Mouse (Mus musculus) liver, embryonic 13.5 days (tissue): ENCODE measurements around the gene Bcl2a1d. TPM values are rescaled to one million over a fixed set of nuclear protein-coding genes. Genes with fewer than 3 reads are reported as not detected.
"Not testable (repeated sequence)": the region's sequence is repeated elsewhere in the genome, so short reads cannot be mapped to it uniquely, and the experiment has no call there.

Experiments
- ATAC-seq: fragments of 200-750 bp; cut with Nextera tagmentation; 2 replicates; pipeline ENCODE4 v1.8.0; 2017; ENCODE audit warnings: low read depth, mild to moderate bottlenecking, moderate number of reproducible peaks, moderate library complexity
- DNase-seq: peaks from one replicate; pipeline ENCODE4 v3.0.0; 2022
- H3K27ac ChIP-seq: fragments of 300-500 bp; sonication (generic); 2 replicates; pipeline ENCODE4 v1.5.1; 2015; ENCODE audit warnings: moderate library complexity, mild to moderate bottlenecking, inconsistent platforms
- H3K27me3 ChIP-seq: fragments of 300-500 bp; sonication (generic); 2 replicates; pipeline ENCODE4 v1.6.1; 2015; ENCODE audit warnings: mild to moderate bottlenecking, inconsistent platforms
- H3K36me3 ChIP-seq: fragments of 300-500 bp; sonication (generic); 2 replicates; pipeline ENCODE4 v1.6.1; 2015; ENCODE audit warnings: mild to moderate bottlenecking, inconsistent platforms
- H3K4me1 ChIP-seq: fragments of 300-500 bp; sonication (generic); replicated peaks from 2 replicates; pipeline ENCODE4 v1.6.1; 2015; ENCODE audit warnings: inconsistent platforms
- H3K4me2 ChIP-seq: fragments of 300-500 bp; sonication (generic); 2 replicates; pipeline ENCODE4 v1.6.1; 2015; ENCODE audit warnings: inconsistent platforms, mild to moderate bottlenecking, moderate library complexity
- H3K4me3 ChIP-seq: fragments of 300-500 bp; sonication (generic); replicated peaks from 2 replicates; pipeline ENCODE4 v1.5.1; 2015; ENCODE audit warnings: mild to moderate bottlenecking, inconsistent platforms
- H3K9ac ChIP-seq: fragments of 300-500 bp; sonication (generic); 2 replicates; pipeline ENCODE4 v1.6.1; 2015; ENCODE audit warnings: mild to moderate bottlenecking, inconsistent platforms
- H3K9me3 ChIP-seq: fragments of 300-500 bp; sonication (generic); replicated peaks from 2 replicates; pipeline ENCODE4 v1.6.1; 2016; ENCODE audit warnings: inconsistent platforms
- WGBS: fragments of 180-500 bp; shearing (Covaris S2); methylation state at CpG from one replicate; pipeline ENCODE4 v1.1.7; 2015; ENCODE audit not compliant: insufficient replicate concordance; 5-methylcytosine and 5-hydroxymethylcytosine counted together
- polyA plus RNA-seq: library from polyadenylated mRNA; unstranded; fragments of >200 nt; fragmentation: Nextera tagmentation; extraction: Ambion mirVana; gene quantifications from 2 replicates; pipeline ENCODE4 v1.2.1, GENCODE M21; 2015

Bcl2a1d gene
- polyA plus RNA-seq, result 0.18 and 0.20 TPM in 2 replicates

GRCm38 (mm10) chr9:88731728-88732127 is at the start of gene Bcl2a1d:
TSS of gene Bcl2a1d (minus strand) at chr9:88731914.
- H3K4me1 ChIP-seq, H3K36me3 ChIP-seq, H3K27ac ChIP-seq, H3K4me2 ChIP-seq, ATAC-seq, H3K4me3 ChIP-seq, H3K9ac ChIP-seq, DNase-seq, H3K9me3 ChIP-seq, H3K27me3 ChIP-seq: not testable (repeated sequence)
- 32% methylated on average over 5 of the region's 5 CpGs for WGBS

GRCm38 (mm10) chr9:88770239-88770638 is 38.5 kb upstream of the Bcl2a1d start:
- not testable (repeated sequence) for ATAC-seq, H3K9me3 ChIP-seq, H3K27me3 ChIP-seq, H3K4me2 ChIP-seq, H3K4me3 ChIP-seq, H3K27ac ChIP-seq, DNase-seq, H3K9ac ChIP-seq, H3K36me3 ChIP-seq, H3K4me1 ChIP-seq
- 75% methylated on average over 3 of the region's 6 CpGs for WGBS

GRCm38 (mm10) chr9:88769470-88769869 is 37.8 kb upstream of the Bcl2a1d start:
- not testable (repeated sequence) for H3K4me2 ChIP-seq, H3K36me3 ChIP-seq, H3K9me3 ChIP-seq, H3K27me3 ChIP-seq, H3K4me3 ChIP-seq, ATAC-seq, H3K4me1 ChIP-seq, DNase-seq, H3K27ac ChIP-seq, H3K9ac ChIP-seq
- 51% methylated on average over 4 of the region's 5 CpGs for WGBS

GRCm38 (mm10) chr9:88746687-88747086 is 15.0 kb upstream of the Bcl2a1d start:
- DNase-seq, result peak; percentile 8
- H3K27me3 ChIP-seq, H3K9ac ChIP-seq, H3K4me2 ChIP-seq, H3K27ac ChIP-seq, H3K9me3 ChIP-seq, ATAC-seq, H3K36me3 ChIP-seq, H3K4me1 ChIP-seq, H3K4me3 ChIP-seq: not testable (repeated sequence)
- WGBS, result 0% methylated on average over 1 of the region's 2 CpGs

- not testable (repeated sequence) for H3K4me1 ChIP-seq, ATAC-seq, H3K9me3 ChIP-seq, H3K27me3 ChIP-seq, H3K36me3 ChIP-seq, DNase-seq, H3K27ac ChIP-seq, H3K9ac ChIP-seq, H3K4me2 ChIP-seq, H3K4me3 ChIP-seq
- no CpG with 5 or more reads among the region's 2 CpGs for WGBS
Observed at GRCm38 (mm10) chr9:88746046-88746445, 14.3 kb upstream of the Bcl2a1d start.

- not testable (repeated sequence) for H3K9me3 ChIP-seq
Observed at GRCm38 (mm10) chr9:88735289-88735688, 3.6 kb upstream of the Bcl2a1d start.

GRCm38 (mm10) chr9:88733182-88733581 is 1.5 kb upstream of the Bcl2a1d start:
- ATAC-seq, H3K4me3 ChIP-seq, H3K27ac ChIP-seq, H3K36me3 ChIP-seq, H3K4me1 ChIP-seq, DNase-seq, H3K9me3 ChIP-seq, H3K27me3 ChIP-seq, H3K4me2 ChIP-seq, H3K9ac ChIP-seq: not testable (repeated sequence)
- 48% methylated on average over 1 of the region's 1 CpGs for WGBS

More at GRCm38 (mm10) chr9:88735289-88735688, 3.6 kb upstream of the Bcl2a1d start:
- not testable (repeated sequence) for H3K27me3 ChIP-seq, H3K4me3 ChIP-seq, H3K9ac ChIP-seq, H3K4me2 ChIP-seq, H3K36me3 ChIP-seq, H3K4me1 ChIP-seq, H3K27ac ChIP-seq, ATAC-seq, DNase-seq

GRCm38 (mm10) chr9:88732334-88732733 is 620 bp upstream of the Bcl2a1d start:
- not testable (repeated sequence) for H3K36me3 ChIP-seq, H3K27me3 ChIP-seq
- 34% methylated on average over 2 of the region's 3 CpGs for WGBS

GRCm38 (mm10) chr9:88728311-88728710 is 3.4 kb downstream of the Bcl2a1d start:
- not testable (repeated sequence) for H3K36me3 ChIP-seq

More at GRCm38 (mm10) chr9:88732334-88732733, 620 bp upstream of the Bcl2a1d start:
- ATAC-seq, H3K27ac ChIP-seq, H3K9ac ChIP-seq, H3K4me2 ChIP-seq, H3K4me1 ChIP-seq, H3K4me3 ChIP-seq, DNase-seq, H3K9me3 ChIP-seq: not testable (repeated sequence)

GRCm38 (mm10) chr9:88721628-88722027 is 10.1 kb downstream of the Bcl2a1d start:
- ATAC-seq, H3K4me3 ChIP-seq, H3K4me2 ChIP-seq, H3K4me1 ChIP-seq, H3K27me3 ChIP-seq, H3K9ac ChIP-seq, H3K9me3 ChIP-seq, H3K27ac ChIP-seq, H3K36me3 ChIP-seq, DNase-seq: not testable (repeated sequence)

More at GRCm38 (mm10) chr9:88728311-88728710, 3.4 kb downstream of the Bcl2a1d start:
- not testable (repeated sequence) for DNase-seq, H3K27ac ChIP-seq, H3K9ac ChIP-seq, H3K4me3 ChIP-seq, H3K4me1 ChIP-seq, H3K9me3 ChIP-seq, H3K4me2 ChIP-seq, ATAC-seq, H3K27me3 ChIP-seq

- Histone ChIP-seq H3K27ac (peak within 1 kb of the TSS; percentile 69; the same call in 1 of the 2 replicates), H3K4me3 (peak within 1 kb of the TSS; percentile 48), H3K9ac (peak within 1 kb of the TSS; percentile 44; the same call in 1 of the 2 replicates), H3K4me2 (peak within 1 kb of the TSS; percentile 55)
- H3K27me3 ChIP-seq, H3K4me1 ChIP-seq, H3K36me3 ChIP-seq, H3K9me3 ChIP-seq: not testable (repeated sequence)
- peak; percentile 4 for DNase-seq
- WGBS, result 25% methylated on average over 11 of the region's 12 CpGs
- ATAC-seq, result peak; percentile 21
Observed at GRCm38 (mm10) chr9:88719989-88720537, 11.7 kb downstream of the Bcl2a1d start, which contains the start of gene Mthfsl. TSS of gene Mthfsl (minus strand) at chr9:88720296.
